Mouse (Mus musculus): Measurements from ENCODE around the gene Siglec1.

Gene Siglec1

GRCm38 (mm10) chr2:131097087-131097486, 10.5 kb upstream of the Siglec1 start:
- DNase-seq (ENCODE audit: low spot score) = no peak

DNA sequence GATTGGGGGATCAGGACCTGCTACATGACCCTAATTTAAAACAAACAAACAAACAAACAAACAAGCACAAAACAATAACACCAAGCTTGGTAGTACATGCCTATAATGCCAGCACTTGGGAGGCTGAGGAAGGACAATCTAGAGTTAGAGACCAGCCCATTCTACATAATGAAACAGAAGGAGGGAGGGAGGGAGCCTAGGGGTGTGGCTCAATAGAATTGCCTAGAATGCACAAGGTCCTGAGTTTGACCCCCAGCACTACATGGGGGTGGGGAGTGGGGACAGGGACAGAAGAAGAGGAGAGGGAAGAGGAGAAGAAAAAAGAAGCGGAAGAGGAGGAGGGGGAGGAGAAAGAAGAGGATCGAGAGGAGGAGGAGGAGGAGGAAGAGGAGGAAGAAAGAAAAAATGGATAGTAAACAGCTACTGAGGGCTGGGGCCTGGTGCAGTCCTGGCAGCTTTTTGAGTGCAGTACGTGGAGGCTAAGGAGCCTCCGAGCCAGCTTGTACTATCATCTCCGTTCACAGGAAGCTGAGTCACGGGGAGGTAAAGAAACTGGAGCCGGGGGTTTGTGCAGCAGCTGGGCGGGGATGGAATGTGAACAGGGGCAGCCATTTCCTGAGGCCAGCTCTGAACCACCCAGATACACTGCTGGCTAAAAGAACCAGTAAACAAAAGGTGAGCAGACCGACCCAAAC, 9.7 kb upstream of the Siglec1 start:
- peak; percentile 78 for DNase-seq (ENCODE audit: low spot score)

DNA sequence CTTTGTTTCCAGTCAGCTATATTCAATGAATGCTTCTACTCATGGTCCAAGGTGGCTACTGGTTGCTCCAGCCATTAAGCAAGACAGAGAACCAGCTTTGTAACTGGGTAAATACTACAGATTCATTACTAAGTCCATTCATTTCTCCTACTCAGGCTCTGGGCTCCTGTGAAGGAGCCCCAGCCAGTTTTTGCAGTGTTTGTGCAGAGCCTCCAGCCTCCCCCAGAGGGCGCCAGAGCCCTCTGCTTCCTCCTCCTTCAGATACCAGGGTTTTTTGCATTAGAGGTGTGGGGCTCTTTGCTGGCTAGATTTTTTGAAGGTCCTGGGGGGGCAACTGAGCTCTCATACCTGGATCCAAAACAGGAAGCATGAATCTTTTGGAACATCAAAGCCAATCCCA, 8.3 kb upstream of the Siglec1 start:
- peak; percentile 62 for DNase-seq (ENCODE audit: low spot score)

DNA sequence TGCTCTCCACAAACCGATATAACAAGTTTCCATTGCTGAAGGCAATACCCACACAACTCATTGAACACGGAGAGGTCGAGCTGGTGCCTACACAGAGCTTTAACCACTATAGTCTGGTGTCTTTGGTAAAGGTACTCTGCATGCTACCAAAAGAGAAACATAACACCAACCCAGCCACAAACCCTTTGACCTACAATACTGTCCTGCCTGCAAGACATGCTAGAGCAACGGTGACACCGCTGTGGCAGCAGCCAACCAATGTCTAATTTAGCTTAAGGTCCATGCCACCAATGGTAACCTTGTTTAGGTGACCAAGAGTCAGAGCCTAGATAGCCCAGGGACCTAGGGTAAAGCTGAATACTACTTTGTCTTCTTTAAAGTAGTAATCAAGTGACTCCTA, 7.0 kb upstream of the Siglec1 start:
- DNase-seq (ENCODE audit: low spot score) = no peak

- no peak for DNase-seq (ENCODE audit: low spot score)
Measured at GRCm38 (mm10) chr2:131090852-131091251, 4.3 kb upstream of the Siglec1 start.

DNA sequence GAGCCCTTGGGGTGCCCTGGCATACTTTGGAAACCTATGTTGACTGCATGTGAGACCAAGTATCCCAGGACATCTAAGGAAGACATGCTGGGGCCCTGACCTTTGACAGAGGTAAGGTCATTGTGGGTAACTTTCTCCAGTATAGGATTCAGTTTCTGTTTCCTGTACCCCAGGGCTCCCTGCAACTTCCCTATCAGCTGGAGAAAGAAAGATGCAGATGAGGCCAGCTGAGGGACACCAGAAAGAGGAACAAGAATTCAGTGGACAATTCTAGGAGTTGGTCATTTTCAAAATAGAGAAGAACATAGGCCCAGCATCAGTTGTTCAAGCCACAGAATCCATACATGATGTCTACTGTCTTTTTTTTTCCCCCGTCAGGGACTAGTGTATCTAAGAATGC, 3.1 kb upstream of the Siglec1 start:
- DNase-seq (ENCODE audit: low spot score) = no peak

DNA sequence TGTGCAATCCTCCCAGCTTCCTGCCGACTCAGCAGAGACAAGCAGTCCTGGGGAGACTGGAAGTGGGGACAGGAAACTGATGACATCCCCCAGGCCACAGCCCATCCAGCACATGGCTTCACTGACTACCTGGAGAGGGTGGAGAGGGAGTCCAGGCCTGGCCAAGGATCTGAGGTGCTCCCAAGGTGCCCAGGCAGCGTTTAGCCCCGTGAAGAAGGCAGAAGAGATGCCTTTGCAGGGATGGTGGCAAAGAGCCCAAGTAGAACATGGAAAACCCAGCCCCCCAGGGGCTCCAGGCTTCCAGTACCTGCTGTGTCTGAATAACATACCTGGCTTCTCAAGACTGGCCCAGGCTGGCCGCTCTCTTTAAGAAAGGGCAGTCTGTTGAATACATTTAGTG, 2.0 kb upstream of the Siglec1 start:
- no peak for DNase-seq (ENCODE audit: low spot score)

DNA sequence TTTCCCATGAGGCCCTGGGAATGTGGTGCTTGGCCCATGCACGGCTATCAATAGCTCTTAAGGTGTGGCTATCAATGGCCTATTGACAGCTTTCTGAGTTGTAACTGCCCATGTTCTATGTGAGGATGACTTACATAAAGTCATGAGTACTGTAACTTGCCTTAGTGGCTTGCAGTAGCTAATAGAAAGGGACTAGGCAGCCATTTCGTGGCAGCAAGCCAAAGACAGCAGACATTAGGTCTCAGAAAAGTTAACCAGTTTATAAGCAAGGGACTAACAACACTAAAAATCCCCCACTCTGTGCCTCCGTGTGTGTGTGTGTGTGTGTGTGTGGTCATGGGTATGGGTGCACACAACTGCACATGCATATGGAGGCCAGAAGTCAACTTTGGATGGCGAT, 2.4 kb downstream of the Siglec1 start:
- DNase-seq (ENCODE audit: low spot score) = no peak

DNA sequence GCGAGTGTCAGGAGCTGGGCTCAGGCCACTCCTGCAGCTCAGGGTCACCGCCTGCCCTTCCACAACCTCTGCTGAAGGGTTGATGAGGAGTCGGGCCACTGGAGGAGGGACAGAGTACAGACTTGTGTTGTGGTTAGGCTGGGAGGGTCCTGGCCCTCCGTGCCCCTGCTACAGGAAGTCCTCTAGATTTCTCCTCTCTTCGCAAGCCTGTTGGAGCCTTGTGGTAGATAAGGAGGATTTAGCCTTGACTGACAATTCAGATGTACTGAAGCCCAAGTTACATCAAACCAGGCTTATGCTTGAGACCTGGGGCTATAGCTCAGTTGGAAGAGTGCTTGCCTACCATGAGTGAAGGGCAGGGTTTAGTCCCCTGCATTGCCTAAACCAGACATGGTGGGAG, 6.1 kb downstream of the Siglec1 start:
- no peak for DNase-seq (ENCODE audit: low spot score)

GRCm38 (mm10) chr2:131072536-131072935, 14.0 kb downstream of the Siglec1 start:
- no peak for DNase-seq (ENCODE audit: low spot score)

DNA sequence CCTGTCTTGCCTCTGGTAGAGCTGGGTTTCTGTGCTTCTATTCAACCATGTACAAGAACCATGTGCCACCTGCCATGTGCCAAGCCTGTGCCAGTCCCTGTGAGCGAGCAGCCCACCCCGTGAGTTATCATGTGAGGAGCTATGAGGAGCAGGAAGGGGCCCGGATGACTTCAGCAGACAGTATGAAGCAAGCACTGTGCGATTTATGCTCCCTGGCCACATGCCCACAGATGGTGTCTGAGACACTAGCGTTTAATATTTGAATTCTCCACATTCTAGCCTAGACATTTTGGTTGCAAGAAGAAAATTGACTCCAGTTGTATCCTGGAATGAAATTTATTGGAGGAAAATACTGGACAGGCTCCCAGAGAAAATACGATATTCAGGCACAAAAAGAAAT, 19.1 kb downstream of the Siglec1 start:
- DNase-seq (ENCODE audit: low spot score) = no peak

GRCm38 (mm10) chr2:131066342-131066741, 20.2 kb downstream of the Siglec1 start:
- no peak for DNase-seq (ENCODE audit: low spot score)

GRCm38 (mm10) chr2:131063404-131063864, 23.1 kb downstream of the Siglec1 start, which contains the start of gene Adam33:
TSS of gene Adam33 (minus strand) at chr2:131063814.
- DNase-seq (ENCODE audit: low spot score) = no peak

DNA sequence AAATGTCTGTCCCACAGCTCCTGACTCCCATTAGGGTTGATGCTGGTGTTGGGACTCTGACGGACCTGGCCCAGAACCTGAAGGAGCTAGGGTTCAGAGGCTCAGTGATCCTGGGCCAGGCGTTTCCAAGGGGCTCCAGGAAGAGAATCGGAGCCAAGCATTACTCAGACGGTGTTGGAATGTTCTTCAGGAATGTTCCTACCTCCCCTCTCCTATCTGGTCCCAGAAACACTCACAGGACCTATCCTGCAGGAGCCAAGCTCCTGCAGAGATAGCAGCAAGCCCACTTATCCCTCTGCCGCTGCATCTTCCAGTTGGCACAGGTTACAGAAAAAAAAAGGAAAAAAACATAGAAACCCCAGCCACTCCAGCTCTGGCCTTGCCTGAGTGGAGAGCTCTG, 25.0 kb downstream of the Siglec1 start:
- no peak for DNase-seq (ENCODE audit: low spot score)

GRCm38 (mm10) chr2:131060784-131061183, 25.8 kb downstream of the Siglec1 start:
- peak; percentile 52 for DNase-seq (ENCODE audit: low spot score)

DNA sequence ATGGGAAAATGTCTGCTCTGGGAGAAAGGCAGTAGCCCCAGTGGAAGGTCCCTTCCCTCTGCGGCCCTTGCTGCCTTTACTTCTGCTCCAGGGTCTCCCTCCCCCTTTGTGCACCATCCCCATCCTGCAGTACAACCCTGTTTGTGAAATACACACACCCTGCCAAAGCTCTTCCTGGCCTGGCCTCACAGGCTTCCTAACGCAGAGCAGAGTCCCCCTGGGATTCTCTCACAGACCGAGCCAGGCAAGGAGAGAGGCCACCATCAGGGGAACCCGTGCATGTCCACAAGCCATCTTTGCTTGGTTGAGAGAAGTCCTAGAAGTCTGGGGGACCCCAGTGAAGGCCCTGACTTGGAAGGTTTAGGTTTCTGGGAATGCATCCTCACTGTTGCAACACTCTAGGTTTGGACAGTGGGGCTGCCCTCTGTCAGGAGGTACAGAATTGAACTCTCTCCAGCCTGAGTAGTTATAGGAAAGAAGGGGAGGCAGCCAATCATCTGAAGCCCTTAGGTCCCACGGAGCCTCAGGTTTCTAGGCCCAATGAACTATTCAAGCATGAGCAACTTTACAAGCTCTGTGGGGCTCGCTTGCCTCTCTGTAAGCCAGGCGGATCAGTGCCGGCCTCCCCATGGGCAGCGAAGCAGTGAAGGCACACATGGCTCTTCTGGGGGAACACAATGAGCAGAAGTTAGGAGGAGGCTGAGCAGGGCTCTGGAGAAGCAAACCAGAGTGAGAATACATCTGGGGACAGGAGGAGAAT, 26.6 kb downstream of the Siglec1 start:
- no peak for DNase-seq (ENCODE audit: low spot score)

DNA sequence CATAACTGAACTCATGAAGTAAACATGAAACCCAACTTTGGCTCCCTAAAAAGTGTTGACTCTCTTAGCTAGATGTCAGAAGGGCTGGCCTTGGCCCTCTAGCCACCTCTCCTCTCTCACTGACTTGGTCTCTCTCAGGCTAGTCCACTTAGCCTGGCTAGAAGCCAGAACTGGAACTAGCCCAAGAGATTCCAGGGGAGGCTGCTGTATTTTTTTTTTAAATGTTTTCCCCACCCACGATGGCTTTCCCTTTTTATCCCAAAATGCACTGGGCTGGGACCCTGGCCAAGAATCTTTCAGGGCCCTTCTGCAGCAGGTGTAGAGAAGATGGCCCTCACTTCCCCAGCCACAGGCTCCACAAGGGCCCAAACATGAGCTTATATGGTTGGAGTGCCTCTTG, 27.2 kb downstream of the Siglec1 start:
- DNase-seq (ENCODE audit: low spot score) = no peak

GRCm38 (mm10) chr2:131058672-131059071, 27.9 kb downstream of the Siglec1 start:
- no peak for DNase-seq (ENCODE audit: low spot score)

- DNase-seq (ENCODE audit: low spot score) = peak; percentile 77
Measured at GRCm38 (mm10) chr2:131056191-131056590, 30.4 kb downstream of the Siglec1 start.

- peak; percentile 83 for DNase-seq (ENCODE audit: low spot score)
Measured at GRCm38 (mm10) chr2:131055631-131056030, 30.9 kb downstream of the Siglec1 start.

DNA sequence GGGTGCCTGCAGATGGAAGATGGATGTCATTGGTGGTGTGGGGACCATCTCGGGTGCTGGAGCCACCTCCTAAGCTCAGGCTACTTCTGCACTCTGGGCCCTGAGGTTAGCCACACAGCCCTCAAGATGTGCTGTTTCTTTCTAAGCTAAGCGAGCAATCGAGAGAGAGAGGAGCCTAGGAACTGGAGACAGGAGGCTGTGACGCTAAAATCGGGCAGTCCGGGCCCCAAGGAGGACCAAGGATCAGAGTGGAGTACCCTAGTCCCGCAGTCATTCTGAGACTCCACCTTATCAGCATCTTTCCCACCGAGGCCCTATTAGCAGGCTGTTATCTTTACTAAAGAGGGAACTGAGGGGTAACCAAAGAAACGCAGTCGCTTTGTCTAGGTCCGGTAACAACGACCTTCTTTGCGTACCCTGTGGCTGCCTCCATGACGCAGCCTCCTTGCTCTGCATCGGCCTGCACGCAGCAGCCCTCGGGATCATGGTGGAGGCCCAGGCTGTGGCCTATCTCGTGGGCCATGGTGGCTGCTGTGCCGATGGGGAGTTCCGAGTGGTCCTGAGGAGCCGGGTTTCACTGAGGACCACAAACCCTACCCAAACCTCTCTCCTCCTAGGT, 31.8 kb downstream of the Siglec1 start:
- no peak for DNase-seq (ENCODE audit: low spot score)

- peak; percentile 58 for DNase-seq (ENCODE audit: low spot score)
Measured at GRCm38 (mm10) chr2:131053851-131054645, 32.5 kb downstream of the Siglec1 start.
